Mouse (Mus musculus): Measurements from ENCODE around the gene Gm4871. TPM values are rescaled to one million over a fixed set of nuclear protein-coding genes. Genes with fewer than 3 reads are reported as not detected.

Gm4871 gene
- polyA plus RNA-seq, 1 experiment from 2014 or later: not detected

GRCm38 (mm10) chr5:144989061-144989405 lies 43.5 kb downstream of the Gm4871 start:
- Histone ChIP-seq H3K9me3 (no peaks in the 10 kb centered on the region; the same call in 1 of the 2 replicates), H3K36me3 (no peaks in the 10 kb centered on the region), H3K4me3 (no peak overlapping the region), H3K27me3 (no peaks in the 10 kb centered on the region), H3K4me2 (no peak overlapping the region), H3K4me1 (no peaks in the 10 kb centered on the region), H3K27ac (no peak overlapping the region), H3K9ac (no peak overlapping the region)
- WGBS: 81% methylated on average over 4 of the region's 4 CpGs
- ATAC-seq (ENCODE audit: insufficient number of reproducible peaks, low FRiP score, low TSS enrichment, low read depth): no peak

GRCm38 (mm10) chr5:144988340-144989060 lies 44.1 kb downstream of the Gm4871 start:
- Histone ChIP-seq H3K36me3 (no peaks in the 10 kb centered on the region), H3K27me3 (no peaks in the 10 kb centered on the region), H3K4me1 (no peaks in the 10 kb centered on the region), H3K9me3 (no peaks in the 10 kb centered on the region; the same call in 1 of the 2 replicates), H3K4me3 (no peak overlapping the region), H3K4me2 (no peak overlapping the region), H3K9ac (no peak overlapping the region), H3K27ac (no peak overlapping the region)
- no peak for ATAC-seq (ENCODE audit: insufficient number of reproducible peaks, low FRiP score, low TSS enrichment, low read depth)
- 41% methylated on average over 9 of the region's 9 CpGs for WGBS

GRCm38 (mm10) chr5:144987561-144987960 lies 45.0 kb downstream of the Gm4871 start:
- Histone ChIP-seq H3K4me2 (no peak overlapping the region), H3K4me3 (no peak overlapping the region), H3K9me3 (no peaks in the 10 kb centered on the region; the same call in 1 of the 2 replicates), H3K4me1 (no peaks in the 10 kb centered on the region), H3K27me3 (no peaks in the 10 kb centered on the region), H3K9ac (no peak overlapping the region), H3K36me3 (no peaks in the 10 kb centered on the region), H3K27ac (no peak overlapping the region)
- 86% methylated on average over 13 of the region's 13 CpGs for WGBS
- no peak for ATAC-seq (ENCODE audit: insufficient number of reproducible peaks, low FRiP score, low TSS enrichment, low read depth)

DNA sequence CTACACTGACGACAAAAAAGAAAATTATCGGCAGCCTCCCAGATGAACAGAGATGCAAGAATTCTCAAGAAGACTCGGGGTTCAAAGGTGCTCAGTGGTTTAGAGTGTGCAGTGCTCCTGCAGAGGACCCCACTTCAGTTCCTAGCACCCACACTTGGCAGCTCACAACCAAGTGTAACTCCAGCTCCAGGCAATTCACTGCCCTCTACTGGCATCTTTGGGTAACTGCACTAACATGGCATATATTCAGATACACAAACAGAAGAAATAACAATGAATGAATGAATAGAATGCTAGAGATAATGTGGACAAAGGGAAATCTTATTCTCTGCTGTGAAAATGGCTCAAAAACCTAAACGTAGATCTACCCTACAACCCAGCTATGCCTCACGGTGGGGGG lies 47.7 kb downstream of the Gm4871 start:
- no peaks in the 10 kb centered on the region for H3K27me3 ChIP-seq
- H3K36me3 ChIP-seq: no peaks in the 10 kb centered on the region
- H3K9ac ChIP-seq: no peak overlapping the region
- H3K9me3 ChIP-seq: no peaks in the 10 kb centered on the region; the same call in 1 of the 2 replicates
- no peak overlapping the region for H3K4me3 ChIP-seq
- no peak for ATAC-seq (ENCODE audit: insufficient number of reproducible peaks, low FRiP score, low TSS enrichment, low read depth)
- H3K4me2 ChIP-seq: no peak overlapping the region
- H3K4me1 ChIP-seq: no peaks in the 10 kb centered on the region
- no peak overlapping the region for H3K27ac ChIP-seq
- 93% methylated on average over 5 of the region's 5 CpGs for WGBS

DNA sequence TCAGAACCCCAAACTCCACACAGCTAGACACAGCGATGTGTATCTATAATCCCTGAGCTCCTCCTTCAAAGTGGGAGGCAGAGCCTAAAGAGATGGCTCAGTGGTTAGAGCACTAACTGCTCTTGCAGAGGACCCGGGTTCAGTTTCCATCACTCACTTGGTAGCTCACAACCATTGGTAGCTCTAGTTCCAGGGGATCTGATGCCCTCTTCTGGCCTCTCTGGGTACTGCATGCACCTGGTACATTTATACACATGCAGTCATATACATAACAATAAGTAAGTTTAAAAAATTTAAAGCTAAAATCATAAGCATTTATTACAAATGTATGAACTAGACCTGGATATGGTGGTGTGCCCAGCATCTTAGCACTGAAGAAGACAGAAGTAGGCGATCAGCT lies 49.3 kb downstream of the Gm4871 start:
- Histone ChIP-seq H3K4me2 (no peak overlapping the region), H3K9me3 (no peaks in the 10 kb centered on the region; the same call in 1 of the 2 replicates), H3K9ac (no peak overlapping the region), H3K27me3 (no peaks in the 10 kb centered on the region), H3K36me3 (no peaks in the 10 kb centered on the region), H3K4me1 (no peaks in the 10 kb centered on the region), H3K27ac (no peak overlapping the region), H3K4me3 (no peak overlapping the region)
- WGBS: 94% methylated on average over 3 of the region's 3 CpGs
- ATAC-seq (ENCODE audit: insufficient number of reproducible peaks, low FRiP score, low TSS enrichment, low read depth): no peak

Other genes with a start within 250 kb of the Gm4871 start
- gene Smurf1, start 66.9 kb downstream of the Gm4871 start, polyA plus RNA-seq (2015; fragmentation: Nextera tagmentation; extraction: Ambion mirVana): 16.3 and 18.3 TPM in 2 replicates
- not detected in 2 replicates for gene 1700018F24Rik, start 10.2 kb upstream of the Gm4871 start, polyA plus RNA-seq (2015; fragmentation: Nextera tagmentation; extraction: Ambion mirVana)
- gene Arpc1a, start 51.1 kb upstream of the Gm4871 start, polyA plus RNA-seq (2015; fragmentation: Nextera tagmentation; extraction: Ambion mirVana): 143 and 147 TPM in 2 replicates
- not detected in 2 replicates for gene Kpna7, start 51.3 kb upstream of the Gm4871 start, polyA plus RNA-seq (2015; fragmentation: Nextera tagmentation; extraction: Ambion mirVana)
- 389 and 480 TPM in 2 replicates for gene Arpc1b, start 81.5 kb upstream of the Gm4871 start, polyA plus RNA-seq (2015; fragmentation: Nextera tagmentation; extraction: Ambion mirVana)
- 89.2 and 95.1 TPM in 2 replicates for gene Pdap1, start 107.5 kb upstream of the Gm4871 start, polyA plus RNA-seq (2015; fragmentation: Nextera tagmentation; extraction: Ambion mirVana)
- 168 and 184 TPM in 2 replicates for gene Bud31, start 107.6 kb upstream of the Gm4871 start, polyA plus RNA-seq (2015; fragmentation: Nextera tagmentation; extraction: Ambion mirVana)
- 17.2 TPM in 2 replicates for gene Ptcd1, start 134.4 kb upstream of the Gm4871 start, polyA plus RNA-seq (2015; fragmentation: Nextera tagmentation; extraction: Ambion mirVana)
- gene Cpsf4, start 134.5 kb upstream of the Gm4871 start, polyA plus RNA-seq (2015; fragmentation: Nextera tagmentation; extraction: Ambion mirVana): 40.7 and 40.8 TPM in 2 replicates
- 590 and 623 TPM in 2 replicates for gene Atp5j2, start 159.3 kb upstream of the Gm4871 start, polyA plus RNA-seq (2015; fragmentation: Nextera tagmentation; extraction: Ambion mirVana)
- gene Zkscan14, start 169.1 kb upstream of the Gm4871 start, polyA plus RNA-seq (2015; fragmentation: Nextera tagmentation; extraction: Ambion mirVana): 11.1 and 11.7 TPM in 2 replicates
- gene Zkscan5, start 171.8 kb upstream of the Gm4871 start, polyA plus RNA-seq (2015; fragmentation: Nextera tagmentation; extraction: Ambion mirVana): 13.3 and 13.6 TPM in 2 replicates
- gene Zfp655, start 199.0 kb upstream of the Gm4871 start, polyA plus RNA-seq (2015; fragmentation: Nextera tagmentation; extraction: Ambion mirVana): 32.3 and 33.2 TPM in 2 replicates
- gene Zscan25, start 247.7 kb upstream of the Gm4871 start, polyA plus RNA-seq (2015; fragmentation: Nextera tagmentation; extraction: Ambion mirVana): 0.25 and 0.92 TPM in 2 replicates

Measured in limb, embryonic 15.5 days (tissue).